Mouse (Mus musculus): ENCODE data around the gene Clip3.

GRCm38 (mm10) chr7:30288046-30288445, 3.5 kb upstream of the Clip3 start:
- TF ChIP-seq POLR2A (IDR thresholded peaks at IDR 0.05; ENCODE audit: insufficient read depth, low read depth, low read length) (no peak), CTCF (IDR thresholded peaks at IDR 0.05; ENCODE audit: insufficient read depth, low read depth, low read length) (no peak)

Measured in olfactory bulb, adult 2 months (tissue).